Mouse (Mus musculus): ENCODE data around the gene Olfr1175-ps. TPM values are rescaled to one million over a fixed set of nuclear protein-coding genes. Genes with fewer than 3 reads are reported as not detected.

The Olfr1175-ps gene
- polyA plus RNA-seq (2012; rRNA removed; ENCODE audit: low replicate concordance): not detected in 2 replicates

GRCm38 (mm10) chr2:88327115-88327514, at the start of gene Olfr1175-ps:
TSS of gene Olfr1175-ps (minus strand) at chr2:88327215.

GRCm38 (mm10) chr2:88346392-88346791, 19.4 kb upstream of the Olfr1175-ps start, which contains the start of gene Olfr1177-ps:
TSS of gene Olfr1177-ps (minus strand) at chr2:88346492.

GRCm38 (mm10) chr2:88336421-88336820, 9.4 kb upstream of the Olfr1175-ps start, which contains the start of gene Olfr1176:
TSS of gene Olfr1176 (plus strand) at chr2:88336721.

GRCm38 (mm10) chr2:88315035-88315434, 12.0 kb downstream of the Olfr1175-ps start, which contains the start of gene Olfr1174-ps:
TSS of gene Olfr1174-ps (minus strand) at chr2:88315135.

GRCm38 (mm10) chr2:88279775-88280174, 47.2 kb downstream of the Olfr1175-ps start, which contains the start of gene Olfr1173:
TSS of gene Olfr1173 (minus strand) at chr2:88279875.

Other genes with a start within 250 kb of the Olfr1175-ps start
- not detected in 2 replicates for gene Olfr1164, start 233.2 kb downstream of the Olfr1175-ps start, polyA plus RNA-seq (2012; rRNA removed; ENCODE audit: low replicate concordance)
- not detected in 2 replicates for gene Olfr1166, start 198.9 kb downstream of the Olfr1175-ps start, polyA plus RNA-seq (2012; rRNA removed; ENCODE audit: low replicate concordance)
- gene Olfr1167, start 172.0 kb downstream of the Olfr1175-ps start, polyA plus RNA-seq (2012; rRNA removed; ENCODE audit: low replicate concordance): not detected in 2 replicates
- gene Olfr1168, start 145.3 kb downstream of the Olfr1175-ps start, polyA plus RNA-seq (2012; rRNA removed; ENCODE audit: low replicate concordance): not detected in 2 replicates
- gene Olfr1170, start 98.9 kb downstream of the Olfr1175-ps start, polyA plus RNA-seq (2012; rRNA removed; ENCODE audit: low replicate concordance): not detected in 2 replicates
- gene Olfr1173, start 47.3 kb downstream of the Olfr1175-ps start, polyA plus RNA-seq (2012; rRNA removed; ENCODE audit: low replicate concordance): not detected in 2 replicates
- not detected in 2 replicates for gene Olfr1174-ps, start 12.1 kb downstream of the Olfr1175-ps start, polyA plus RNA-seq (2012; rRNA removed; ENCODE audit: low replicate concordance)
- not detected in 2 replicates for gene Olfr1176, start 9.5 kb upstream of the Olfr1175-ps start, polyA plus RNA-seq (2012; rRNA removed; ENCODE audit: low replicate concordance)
- not detected in 2 replicates for gene Olfr1177-ps, start 19.3 kb upstream of the Olfr1175-ps start, polyA plus RNA-seq (2012; rRNA removed; ENCODE audit: low replicate concordance)
- not detected in 2 replicates for gene Olfr1178, start 59.8 kb upstream of the Olfr1175-ps start, polyA plus RNA-seq (2012; rRNA removed; ENCODE audit: low replicate concordance)
- not detected in 2 replicates for gene Olfr1179, start 79.2 kb upstream of the Olfr1175-ps start, polyA plus RNA-seq (2012; rRNA removed; ENCODE audit: low replicate concordance)
- gene Olfr1180, start 91.9 kb upstream of the Olfr1175-ps start, polyA plus RNA-seq (2012; rRNA removed; ENCODE audit: low replicate concordance): not detected in 2 replicates
- not detected in 2 replicates for gene Olfr1181, start 99.0 kb upstream of the Olfr1175-ps start, polyA plus RNA-seq (2012; rRNA removed; ENCODE audit: low replicate concordance)
- not detected in 2 replicates for gene Gm13757, start 121.9 kb upstream of the Olfr1175-ps start, polyA plus RNA-seq (2012; rRNA removed; ENCODE audit: low replicate concordance)
- gene Olfr1183, start 127.7 kb upstream of the Olfr1175-ps start, polyA plus RNA-seq (2012; rRNA removed; ENCODE audit: low replicate concordance): not detected in 2 replicates
- not detected in 2 replicates for gene Olfr1184, start 156.4 kb upstream of the Olfr1175-ps start, polyA plus RNA-seq (2012; rRNA removed; ENCODE audit: low replicate concordance)
- gene Olfr1185-ps1, start 166.1 kb upstream of the Olfr1175-ps start, polyA plus RNA-seq (2012; rRNA removed; ENCODE audit: low replicate concordance): not detected in 2 replicates
- not detected in 2 replicates for gene Olfr1186, start 191.3 kb upstream of the Olfr1175-ps start, polyA plus RNA-seq (2012; rRNA removed; ENCODE audit: low replicate concordance)
- gene Olfr1188, start 229.7 kb upstream of the Olfr1175-ps start, polyA plus RNA-seq (2012; rRNA removed; ENCODE audit: low replicate concordance): not detected in 2 replicates

All from duodenum, adult 2 months (tissue).